Mouse (Mus musculus) intestine, embryonic 15.5 days (tissue): Measurements from ENCODE around the gene Tecpr1. TPM values are rescaled to one million over a fixed set of nuclear protein-coding genes. Genes with fewer than 3 reads are reported as not detected.
A peak's percentile ranks its signal among the peaks of the same experiment; 100 is the strongest.

Source experiments
- ATAC-seq: fragments of 200-750 bp; cut with Nextera tagmentation; 2 replicates; pipeline ENCODE4 v1.8.0; 2017; ENCODE audit warnings: moderate TSS enrichment, moderate library complexity
- H3K27ac ChIP-seq: fragments of 300-500 bp; sonication (generic); 2 replicates; pipeline ENCODE4 v1.5.1; 2015; ENCODE audit warnings: mild to moderate bottlenecking, inconsistent platforms
- H3K27me3 ChIP-seq: fragments of 300-500 bp; sonication (generic); replicated peaks from 2 replicates; pipeline ENCODE4 v1.6.1; 2015; ENCODE audit warnings: inconsistent platforms
- H3K36me3 ChIP-seq: fragments of 300-500 bp; sonication (generic); 2 replicates; pipeline ENCODE4 v1.6.1; 2015; ENCODE audit warnings: inconsistent platforms
- H3K4me1 ChIP-seq: fragments of 300-500 bp; sonication (generic); replicated peaks from 2 replicates; pipeline ENCODE4 v1.6.1; 2015; ENCODE audit warnings: inconsistent platforms
- H3K4me2 ChIP-seq: fragments of 300-500 bp; sonication (generic); replicated peaks from 2 replicates; pipeline ENCODE4 v1.6.1; 2015; ENCODE audit warnings: mild to moderate bottlenecking, inconsistent platforms
- H3K4me3 ChIP-seq: fragments of 300-500 bp; sonication (generic); replicated peaks from 2 replicates; pipeline ENCODE4 v1.5.1; 2015; ENCODE audit warnings: inconsistent platforms
- H3K9ac ChIP-seq: fragments of 300-500 bp; sonication (generic); 2 replicates; pipeline ENCODE4 v1.6.1; 2015; ENCODE audit warnings: inconsistent platforms
- H3K9me3 ChIP-seq: fragments of 300-500 bp; sonication (generic); 2 replicates; pipeline ENCODE4 v1.6.1; 2016; ENCODE audit warnings: inconsistent platforms
- WGBS: fragments of 180-500 bp; shearing (Covaris S2); methylation state at CpG from one replicate; pipeline ENCODE4 v1.1.7; 2015; 5-methylcytosine and 5-hydroxymethylcytosine counted together
- polyA plus RNA-seq: library from polyadenylated mRNA; unstranded; fragments of >200 nt; fragmentation: Nextera tagmentation; extraction: Ambion mirVana; gene quantifications from 2 replicates; pipeline ENCODE4 v1.2.1, GENCODE M21; 2015

Gene Tecpr1
- polyA plus RNA-seq, 1 experiment from 2014 or later: 17.3 TPM

- Histone ChIP-seq H3K4me3 (no peak overlapping the region), H3K9me3 (no peaks in the 10 kb centered on the region), H3K4me2 (0 out of 2 replicates have a peak overlapping the region, but pooled peaks have one; percentile 7), H3K27me3 (no peaks in the 10 kb centered on the region), H3K27ac (no peak overlapping the region), H3K9ac (no peak overlapping the region), H3K36me3 (peaks cover 13% of the 10 kb centered on the region), H3K4me1 (peaks cover 7% of the 10 kb centered on the region)
- 43% methylated on average over 8 of the region's 8 CpGs for WGBS
- ATAC-seq: peak; percentile 58
Observed at GRCm38 (mm10) chr5:144183248-144183559, 40.2 kb downstream of the Tecpr1 start.

- H3K9me3 ChIP-seq: no peaks in the 10 kb centered on the region
- H3K4me1 ChIP-seq: peaks cover 12% of the 10 kb centered on the region
- no peaks in the 10 kb centered on the region for H3K27me3 ChIP-seq
- no peak overlapping the region for H3K27ac ChIP-seq
- H3K36me3 ChIP-seq: peaks cover 13% of the 10 kb centered on the region
- peak; percentile 71 for ATAC-seq
- H3K4me2 ChIP-seq: 0 out of 2 replicates have a peak overlapping the region, but pooled peaks have one; percentile 7
- no peak overlapping the region for H3K9ac ChIP-seq
- no peak overlapping the region for H3K4me3 ChIP-seq
- 45% methylated on average over 20 of the region's 20 CpGs for WGBS
Observed at GRCm38 (mm10) chr5:144182542-144183247, 40.7 kb downstream of the Tecpr1 start.

GRCm38 (mm10) chr5:144181249-144181648 is 42.2 kb downstream of the Tecpr1 start:
- Histone ChIP-seq H3K27me3 (no peaks in the 10 kb centered on the region), H3K9me3 (no peaks in the 10 kb centered on the region), H3K36me3 (peaks cover 13% of the 10 kb centered on the region), H3K27ac (no peak overlapping the region), H3K4me3 (no peak overlapping the region), H3K4me2 (no peak overlapping the region), H3K9ac (no peak overlapping the region), H3K4me1 (peaks cover 12% of the 10 kb centered on the region)
- ATAC-seq: no peak
- WGBS: 93% methylated on average over 7 of the region's 7 CpGs

GRCm38 (mm10) chr5:144178216-144178615 is 45.2 kb downstream of the Tecpr1 start:
- H3K27me3 ChIP-seq: no peaks in the 10 kb centered on the region
- no peak overlapping the region for H3K4me3 ChIP-seq
- H3K4me1 ChIP-seq: peaks cover 8% of the 10 kb centered on the region; the same call in 1 of the 2 replicates
- 30% methylated on average over 6 of the region's 6 CpGs for WGBS
- ATAC-seq: no peak
- no peaks in the 10 kb centered on the region for H3K9me3 ChIP-seq
- no peak overlapping the region for H3K27ac ChIP-seq
- no peak overlapping the region for H3K9ac ChIP-seq
- H3K36me3 ChIP-seq: peaks cover 9% of the 10 kb centered on the region
- no peak overlapping the region for H3K4me2 ChIP-seq

- H3K9ac ChIP-seq: no peak overlapping the region
- WGBS: 92% methylated on average over 18 of the region's 18 CpGs
- H3K9me3 ChIP-seq: no peaks in the 10 kb centered on the region
- H3K4me3 ChIP-seq: no peak overlapping the region
- ATAC-seq: no peak
- no peaks in the 10 kb centered on the region for H3K27me3 ChIP-seq
- H3K4me1 ChIP-seq: 0 out of 2 replicates have a peak, but pooled peaks cover 5% of the 10 kb centered on the region
- peaks cover 12% of the 10 kb centered on the region for H3K36me3 ChIP-seq
- H3K4me2 ChIP-seq: no peak overlapping the region
- H3K27ac ChIP-seq: no peak overlapping the region
Observed at GRCm38 (mm10) chr5:144173648-144174047, 49.8 kb downstream of the Tecpr1 start.

- H3K27me3 ChIP-seq: no peaks in the 10 kb centered on the region
- no peaks in the 10 kb centered on the region for H3K9me3 ChIP-seq
- H3K27ac ChIP-seq: no peak overlapping the region
- H3K36me3 ChIP-seq: peaks cover 17% of the 10 kb centered on the region
- no peak overlapping the region for H3K9ac ChIP-seq
- no peaks in the 10 kb centered on the region for H3K4me1 ChIP-seq
- H3K4me2 ChIP-seq: no peak overlapping the region
- no peak overlapping the region for H3K4me3 ChIP-seq
- WGBS: 94% methylated on average over 8 of the region's 8 CpGs
- no peak for ATAC-seq
Observed at GRCm38 (mm10) chr5:144169275-144169975, 54.0 kb downstream of the Tecpr1 start.

- 83% methylated on average over 3 of the region's 3 CpGs for WGBS
- Histone ChIP-seq H3K9me3 (no peaks in the 10 kb centered on the region), H3K4me2 (no peak overlapping the region), H3K9ac (no peak overlapping the region), H3K27ac (no peak overlapping the region), H3K4me1 (no peaks in the 10 kb centered on the region), H3K4me3 (no peak overlapping the region), H3K36me3 (peaks cover 4% of the 10 kb centered on the region; the same call in 1 of the 2 replicates), H3K27me3 (no peaks in the 10 kb centered on the region)
- ATAC-seq: no peak
Observed at GRCm38 (mm10) chr5:144165756-144166155, 57.7 kb downstream of the Tecpr1 start.

- Histone ChIP-seq H3K9ac (no peak overlapping the region), H3K9me3 (no peaks in the 10 kb centered on the region), H3K27me3 (no peaks in the 10 kb centered on the region), H3K4me2 (no peak overlapping the region), H3K4me3 (no peak overlapping the region), H3K36me3 (peaks cover 4% of the 10 kb centered on the region; the same call in 1 of the 2 replicates), H3K27ac (no peak overlapping the region), H3K4me1 (peaks cover 9% of the 10 kb centered on the region)
- ATAC-seq: no peak
- 78% methylated on average over 10 of the region's 10 CpGs for WGBS
Observed at GRCm38 (mm10) chr5:144162813-144163517, 60.5 kb downstream of the Tecpr1 start.

GRCm38 (mm10) chr5:144162080-144162812 is 61.2 kb downstream of the Tecpr1 start:
- ATAC-seq: no peak
- 82% methylated on average over 5 of the region's 5 CpGs for WGBS
- no peak overlapping the region for H3K27ac ChIP-seq

GRCm38 (mm10) chr5:144159137-144159536 is 64.3 kb downstream of the Tecpr1 start:
- Histone ChIP-seq H3K4me1 (peaks cover 11% of the 10 kb centered on the region), H3K4me2 (no peak overlapping the region), H3K27ac (peak overlapping the region; percentile 66), H3K27me3 (no peaks in the 10 kb centered on the region), H3K9me3 (no peaks in the 10 kb centered on the region), H3K36me3 (no peaks in the 10 kb centered on the region), H3K9ac (no peak overlapping the region), H3K4me3 (no peak overlapping the region)
- ATAC-seq: peak; percentile 71
- WGBS: 84% methylated on average over 8 of the region's 8 CpGs

More at GRCm38 (mm10) chr5:144162080-144162812, 61.2 kb downstream of the Tecpr1 start:
- Histone ChIP-seq H3K9me3 (no peaks in the 10 kb centered on the region), H3K4me1 (peaks cover 11% of the 10 kb centered on the region), H3K9ac (no peak overlapping the region), H3K4me3 (no peak overlapping the region), H3K36me3 (peaks cover 4% of the 10 kb centered on the region; the same call in 1 of the 2 replicates), H3K27me3 (no peaks in the 10 kb centered on the region), H3K4me2 (no peak overlapping the region)

- WGBS: 13% methylated on average over 4 of the region's 4 CpGs
- ATAC-seq: peak; percentile 94
- H3K4me1 ChIP-seq: peaks cover 11% of the 10 kb centered on the region
Observed at GRCm38 (mm10) chr5:144158604-144159003, 64.8 kb downstream of the Tecpr1 start.

GRCm38 (mm10) chr5:144154528-144154927 is 68.9 kb downstream of the Tecpr1 start:
- H3K27me3 ChIP-seq: no peaks in the 10 kb centered on the region
- H3K4me3 ChIP-seq: no peak overlapping the region
- 30% methylated on average over 7 of the region's 7 CpGs for WGBS
- no peaks in the 10 kb centered on the region for H3K36me3 ChIP-seq
- no peaks in the 10 kb centered on the region for H3K9me3 ChIP-seq
- H3K27ac ChIP-seq: no peak overlapping the region
- no peak for ATAC-seq
- H3K4me1 ChIP-seq: peaks cover 11% of the 10 kb centered on the region
- H3K4me2 ChIP-seq: no peak overlapping the region
- H3K9ac ChIP-seq: no peak overlapping the region

More at GRCm38 (mm10) chr5:144158604-144159003, 64.8 kb downstream of the Tecpr1 start:
- H3K4me3 ChIP-seq: no peak overlapping the region
- no peak overlapping the region for H3K9ac ChIP-seq
- no peaks in the 10 kb centered on the region for H3K36me3 ChIP-seq
- no peaks in the 10 kb centered on the region for H3K9me3 ChIP-seq
- H3K27ac ChIP-seq: peak overlapping the region; percentile 66
- no peak overlapping the region for H3K4me2 ChIP-seq
- H3K27me3 ChIP-seq: no peaks in the 10 kb centered on the region
